Mouse (Mus musculus): ENCODE results near the gene Dgkd. TPM values are rescaled to one million over a fixed set of nuclear protein-coding genes. Genes with fewer than 3 reads are reported as not detected.

Gene Dgkd
- polyA plus RNA-seq, 2 experiments: 26.7 to 35.5 TPM

GRCm38 (mm10) chr1:87908736-87909135 lies 55.6 kb downstream of the Dgkd start:
- Histone ChIP-seq H3K9me3 (ENCODE audit: control insufficient read depth, low read length) (no peaks in the 10 kb centered on the region), H3K27ac (replicated peaks; ENCODE audit: low read depth, low read length) (no peak overlapping the region), H3K4me2 (replicated peaks; ENCODE audit: low read depth, low read length, severe bottlenecking) (no peak overlapping the region), H3K36me3 (ENCODE audit: control insufficient read depth, insufficient read depth, low read length) (peaks cover 15% of the 10 kb centered on the region; the same call in 1 of the 2 replicates), H3K27me3 (ENCODE audit: control insufficient read depth, insufficient read depth, low read length) (no peaks in the 10 kb centered on the region), H3K9ac (ENCODE audit: low read depth, low read length, severe bottlenecking) (no peak overlapping the region), H3K4me3 (replicated peaks; ENCODE audit: low read length) (no peak overlapping the region), H3K4me1 (ENCODE audit: control insufficient read depth, insufficient read depth, low read length) (peaks cover 2% of the 10 kb centered on the region; the same call in 1 of the 2 replicates)
- no peak for DNase-seq (ENCODE audit: low spot score)
- TF ChIP-seq POLR2A (IDR thresholded peaks at IDR 0.05; ENCODE audit: borderline replicate concordance, extremely low read depth, insufficient read depth, insufficient read length): no peak
- WGBS: 85% methylated on average over 3 of the region's 3 CpGs
- ATAC-seq (ENCODE audit: low FRiP score, low read depth): no peak

GRCm38 (mm10) chr1:87909565-87909964 lies 56.5 kb downstream of the Dgkd start:
- Histone ChIP-seq H3K4me2 (replicated peaks; ENCODE audit: low read depth, low read length, severe bottlenecking) (no peak overlapping the region), H3K27me3 (ENCODE audit: control insufficient read depth, insufficient read depth, low read length) (no peaks in the 10 kb centered on the region), H3K9ac (ENCODE audit: low read depth, low read length, severe bottlenecking) (no peak overlapping the region), H3K27ac (replicated peaks; ENCODE audit: low read depth, low read length) (no peak overlapping the region), H3K4me1 (ENCODE audit: control insufficient read depth, insufficient read depth, low read length) (peaks cover 2% of the 10 kb centered on the region; the same call in 1 of the 2 replicates), H3K9me3 (ENCODE audit: control insufficient read depth, low read length) (no peaks in the 10 kb centered on the region), H3K4me3 (replicated peaks; ENCODE audit: low read length) (no peak overlapping the region), H3K36me3 (ENCODE audit: control insufficient read depth, insufficient read depth, low read length) (peaks cover 15% of the 10 kb centered on the region; the same call in 1 of the 2 replicates)
- ATAC-seq (ENCODE audit: low FRiP score, low read depth) (no peak), DNase-seq (ENCODE audit: low spot score) (no peak)
- TF ChIP-seq POLR2A (IDR thresholded peaks at IDR 0.05; ENCODE audit: borderline replicate concordance, extremely low read depth, insufficient read depth, insufficient read length): no peak

GRCm38 (mm10) chr1:87910428-87910827 lies 57.3 kb downstream of the Dgkd start:
- no peak overlapping the region for H3K4me3 ChIP-seq (replicated peaks; ENCODE audit: low read length)
- H3K27ac ChIP-seq (replicated peaks; ENCODE audit: low read depth, low read length): no peak overlapping the region
- no peak for DNase-seq (ENCODE audit: low spot score)
- H3K36me3 ChIP-seq (ENCODE audit: control insufficient read depth, insufficient read depth, low read length): peaks cover 16% of the 10 kb centered on the region; the same call in 1 of the 2 replicates
- no peaks in the 10 kb centered on the region for H3K9me3 ChIP-seq (ENCODE audit: control insufficient read depth, low read length)
- 78% methylated on average over 1 of the region's 1 CpGs for WGBS
- H3K4me1 ChIP-seq (ENCODE audit: control insufficient read depth, insufficient read depth, low read length): peaks cover 2% of the 10 kb centered on the region; the same call in 1 of the 2 replicates
- no peaks in the 10 kb centered on the region for H3K27me3 ChIP-seq (ENCODE audit: control insufficient read depth, insufficient read depth, low read length)
- ATAC-seq (ENCODE audit: low FRiP score, low read depth): no peak
- H3K9ac ChIP-seq (ENCODE audit: low read depth, low read length, severe bottlenecking): no peak overlapping the region
- TF ChIP-seq POLR2A (IDR thresholded peaks at IDR 0.05; ENCODE audit: borderline replicate concordance, extremely low read depth, insufficient read depth, insufficient read length): no peak
- no peak overlapping the region for H3K4me2 ChIP-seq (replicated peaks; ENCODE audit: low read depth, low read length, severe bottlenecking)

GRCm38 (mm10) chr1:87913356-87913755 lies 60.3 kb downstream of the Dgkd start:
- Histone ChIP-seq H3K9ac (ENCODE audit: low read depth, low read length, severe bottlenecking) (no peak overlapping the region), H3K4me3 (replicated peaks; ENCODE audit: low read length) (no peak overlapping the region), H3K4me2 (replicated peaks; ENCODE audit: low read depth, low read length, severe bottlenecking) (no peak overlapping the region), H3K9me3 (ENCODE audit: control insufficient read depth, low read length) (no peaks in the 10 kb centered on the region), H3K27ac (replicated peaks; ENCODE audit: low read depth, low read length) (no peak overlapping the region), H3K27me3 (ENCODE audit: control insufficient read depth, insufficient read depth, low read length) (no peaks in the 10 kb centered on the region), H3K36me3 (ENCODE audit: control insufficient read depth, insufficient read depth, low read length) (peaks cover 32% of the 10 kb centered on the region), H3K4me1 (ENCODE audit: control insufficient read depth, insufficient read depth, low read length) (peaks cover 2% of the 10 kb centered on the region; the same call in 1 of the 2 replicates)
- DNase-seq (ENCODE audit: low spot score): no peak
- no peak for TF ChIP-seq POLR2A (IDR thresholded peaks at IDR 0.05; ENCODE audit: borderline replicate concordance, extremely low read depth, insufficient read depth, insufficient read length)
- ATAC-seq (ENCODE audit: low FRiP score, low read depth): no peak

- H3K27ac ChIP-seq (replicated peaks; ENCODE audit: low read depth, low read length): no peak overlapping the region
- H3K9me3 ChIP-seq (ENCODE audit: control insufficient read depth, low read length): no peaks in the 10 kb centered on the region
- H3K4me1 ChIP-seq (ENCODE audit: control insufficient read depth, insufficient read depth, low read length): peaks cover 2% of the 10 kb centered on the region; the same call in 1 of the 2 replicates
- no peak overlapping the region for H3K4me3 ChIP-seq (replicated peaks; ENCODE audit: low read length)
- 90% methylated on average over 3 of the region's 3 CpGs for WGBS
- no peak overlapping the region for H3K9ac ChIP-seq (ENCODE audit: low read depth, low read length, severe bottlenecking)
- DNase-seq (ENCODE audit: low spot score): no peak
- ATAC-seq (ENCODE audit: low FRiP score, low read depth): no peak
- no peak overlapping the region for H3K4me2 ChIP-seq (replicated peaks; ENCODE audit: low read depth, low read length, severe bottlenecking)
- no peak for TF ChIP-seq POLR2A (IDR thresholded peaks at IDR 0.05; ENCODE audit: borderline replicate concordance, extremely low read depth, insufficient read depth, insufficient read length)
- peaks cover 42% of the 10 kb centered on the region for H3K36me3 ChIP-seq (ENCODE audit: control insufficient read depth, insufficient read depth, low read length)
- H3K27me3 ChIP-seq (ENCODE audit: control insufficient read depth, insufficient read depth, low read length): no peaks in the 10 kb centered on the region
Observed at GRCm38 (mm10) chr1:87917361-87917760, 64.3 kb downstream of the Dgkd start.

- DNase-seq (ENCODE audit: low spot score) (no peak), ATAC-seq (ENCODE audit: low FRiP score, low read depth) (no peak)
- Histone ChIP-seq H3K9me3 (ENCODE audit: control insufficient read depth, low read length) (no peaks in the 10 kb centered on the region), H3K4me1 (ENCODE audit: control insufficient read depth, insufficient read depth, low read length) (0 out of 2 replicates have a peak, but pooled peaks cover 2% of the 10 kb centered on the region), H3K9ac (ENCODE audit: low read depth, low read length, severe bottlenecking) (no peak overlapping the region), H3K27ac (replicated peaks; ENCODE audit: low read depth, low read length) (no peak overlapping the region), H3K4me2 (replicated peaks; ENCODE audit: low read depth, low read length, severe bottlenecking) (no peak overlapping the region), H3K27me3 (ENCODE audit: control insufficient read depth, insufficient read depth, low read length) (no peaks in the 10 kb centered on the region), H3K4me3 (replicated peaks; ENCODE audit: low read length) (no peak overlapping the region), H3K36me3 (ENCODE audit: control insufficient read depth, insufficient read depth, low read length) (peaks cover 42% of the 10 kb centered on the region)
- no peak for TF ChIP-seq POLR2A (IDR thresholded peaks at IDR 0.05; ENCODE audit: borderline replicate concordance, extremely low read depth, insufficient read depth, insufficient read length)
- WGBS: 96% methylated on average over 2 of the region's 2 CpGs
Observed at GRCm38 (mm10) chr1:87918061-87918460, 65.0 kb downstream of the Dgkd start.
